Mouse (Mus musculus): ENCODE results near the gene Wfdc2.
A peak's percentile ranks its signal among the peaks of the same experiment; 100 is the strongest.
"Not testable (repeated sequence)": the region's sequence is repeated elsewhere in the genome, so short reads cannot be mapped to it uniquely, and the experiment has no call there.

Wfdc2 gene

DNA sequence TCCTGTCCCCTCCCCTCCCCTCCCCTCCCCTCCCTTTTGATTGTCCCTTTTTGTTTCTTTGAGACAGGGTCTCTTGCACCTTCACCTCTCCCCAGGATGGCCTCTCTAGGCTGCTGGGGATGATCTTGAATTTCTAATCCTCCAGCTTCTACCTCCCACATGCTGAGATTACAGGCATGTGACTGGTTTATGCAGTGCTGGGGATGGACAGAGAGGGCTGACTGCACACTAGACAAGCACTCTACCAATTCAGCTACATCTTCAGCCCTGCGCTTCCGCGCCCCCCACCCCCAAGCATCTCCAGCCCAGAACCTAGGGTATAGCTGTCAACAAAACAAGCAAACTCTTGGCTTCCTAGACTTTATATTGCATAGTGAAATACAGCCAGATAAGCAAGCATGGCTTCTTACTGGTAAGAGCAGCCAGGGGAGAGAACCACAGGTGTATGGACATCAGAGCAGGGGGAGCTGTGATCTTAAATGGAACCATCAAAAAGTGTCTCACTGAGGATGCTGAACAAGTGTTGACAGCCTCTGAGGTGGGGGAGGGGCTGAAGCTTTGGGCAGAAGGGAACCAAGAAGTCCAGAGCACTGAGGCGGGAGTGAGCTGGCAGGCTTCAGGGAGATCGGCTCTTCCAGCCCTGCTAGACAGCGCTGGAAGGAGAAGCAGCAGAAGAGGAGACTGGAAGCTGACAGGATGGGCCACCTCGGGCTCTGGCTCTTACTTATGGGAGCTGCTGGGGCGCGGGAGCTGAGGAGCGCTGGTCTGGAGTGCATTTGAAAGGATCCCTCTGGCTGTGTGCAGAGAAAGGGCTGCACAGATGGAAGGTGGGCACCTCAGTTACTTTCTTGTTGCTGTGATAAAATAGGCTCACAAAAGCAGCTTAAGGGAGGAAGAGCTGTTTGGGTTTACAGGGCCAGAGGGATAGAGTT, 12.0 kb upstream of the Wfdc2 start:
- no peak for DNase-seq

DNA sequence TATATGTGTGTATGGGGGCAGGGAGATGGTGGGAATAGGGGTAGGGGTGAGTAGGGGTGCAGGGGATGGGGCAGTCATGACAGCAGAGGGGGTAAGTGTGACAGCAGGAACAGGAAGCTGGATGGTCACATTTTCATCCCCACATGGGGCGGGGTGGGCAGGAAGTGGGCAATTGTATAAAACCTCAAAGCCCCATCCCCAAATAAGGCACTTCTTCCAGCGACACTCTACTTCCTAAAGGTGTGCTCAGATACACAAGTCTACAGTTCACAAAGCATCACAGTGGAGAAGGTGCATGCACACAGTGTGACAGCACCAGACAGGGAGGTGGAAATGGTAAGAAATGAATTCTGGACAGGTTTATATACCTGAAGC, 11.3 kb upstream of the Wfdc2 start:
- DNase-seq: no peak

DNA sequence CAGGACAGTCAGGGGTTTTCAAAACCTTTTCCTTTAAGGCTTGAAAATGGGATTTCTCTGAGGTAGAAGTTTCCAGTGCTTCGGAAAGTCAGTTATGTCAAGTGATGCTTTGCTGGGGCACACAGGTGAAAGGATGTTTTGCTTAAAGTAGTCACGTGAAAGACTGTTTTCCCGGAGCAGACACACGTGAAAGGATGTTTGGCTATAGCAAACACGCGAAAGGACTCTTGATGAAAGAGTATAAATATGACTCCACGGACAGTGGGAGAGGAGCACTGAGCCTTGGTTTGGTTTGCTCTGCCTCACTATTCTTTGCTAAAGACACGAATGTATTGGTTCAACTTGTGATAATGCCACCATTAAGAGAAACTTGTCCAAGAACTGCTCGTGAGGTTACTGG, 10.7 kb upstream of the Wfdc2 start:
- DNase-seq: no peak

DNA sequence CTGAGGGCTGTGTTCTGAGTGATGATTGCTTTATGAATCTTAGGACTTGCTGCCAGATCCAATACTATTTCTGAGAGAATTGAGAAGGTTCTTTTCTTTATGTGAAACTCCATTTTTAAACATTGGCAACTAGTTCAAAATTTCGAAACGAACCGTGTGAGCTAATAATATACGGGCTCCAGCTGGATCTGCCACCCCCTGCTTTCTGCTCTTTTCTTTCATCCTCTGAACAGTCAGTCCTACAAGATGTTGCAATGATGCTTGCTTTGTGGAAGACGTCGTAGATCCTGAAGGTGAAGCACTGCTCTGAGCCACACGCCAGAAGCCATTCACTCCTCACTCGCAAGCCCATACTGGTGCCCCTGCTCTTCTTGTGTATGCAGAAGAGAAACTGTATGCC, 3.8 kb upstream of the Wfdc2 start:
- DNase-seq: no peak

DNA sequence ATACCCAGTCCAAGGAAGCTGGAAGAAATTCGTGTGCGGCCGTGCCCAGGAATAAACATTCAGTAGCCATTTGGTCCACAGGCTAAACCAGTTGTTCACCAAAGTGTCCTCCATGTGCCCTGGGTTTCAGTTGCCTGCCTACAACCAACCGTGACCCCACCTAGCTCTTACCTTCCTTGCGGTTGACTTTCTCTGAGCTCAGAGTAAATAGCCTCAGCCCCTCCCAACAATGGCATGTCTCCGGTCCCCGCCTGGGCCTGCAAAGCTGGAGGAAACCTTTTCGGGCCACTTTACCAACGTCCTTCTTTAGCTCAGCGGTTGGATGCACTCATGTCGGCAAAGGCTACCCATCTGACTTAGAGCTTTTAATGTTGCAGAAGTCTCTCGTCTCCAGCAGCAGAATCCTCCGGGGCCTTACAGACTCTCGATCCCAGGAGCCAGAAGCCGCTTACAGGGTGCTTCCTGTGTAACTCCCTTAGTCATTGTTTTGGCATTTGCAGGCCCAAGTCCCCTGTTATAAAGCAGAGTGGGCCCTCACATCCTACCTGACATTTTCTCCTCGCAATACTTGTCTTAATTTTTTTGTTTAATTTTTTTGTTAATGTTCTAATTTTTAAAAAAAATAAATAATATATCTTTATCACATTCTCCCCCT, 3.1 kb upstream of the Wfdc2 start:
- DNase-seq: no peak

DNA sequence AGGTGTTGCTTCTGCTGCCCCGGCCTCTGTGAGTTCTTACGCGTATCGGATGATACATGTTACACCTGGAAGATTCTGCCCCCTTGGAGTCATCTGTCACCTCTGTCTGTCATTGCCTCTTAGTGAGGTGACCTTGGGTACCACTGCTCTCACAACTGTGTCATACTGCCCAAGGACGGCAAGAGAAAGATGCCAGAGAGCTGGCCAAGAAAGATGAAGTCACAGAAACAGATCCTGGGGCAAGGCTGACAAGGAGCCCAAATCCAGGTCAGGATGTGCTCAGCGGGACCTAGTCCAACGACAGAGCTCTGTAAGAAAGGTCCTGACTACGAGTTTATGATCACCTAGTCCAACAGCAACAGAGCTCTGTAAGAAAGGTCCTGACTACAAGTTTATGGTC, 2.1 kb upstream of the Wfdc2 start:
- DNase-seq: no peak

DNA sequence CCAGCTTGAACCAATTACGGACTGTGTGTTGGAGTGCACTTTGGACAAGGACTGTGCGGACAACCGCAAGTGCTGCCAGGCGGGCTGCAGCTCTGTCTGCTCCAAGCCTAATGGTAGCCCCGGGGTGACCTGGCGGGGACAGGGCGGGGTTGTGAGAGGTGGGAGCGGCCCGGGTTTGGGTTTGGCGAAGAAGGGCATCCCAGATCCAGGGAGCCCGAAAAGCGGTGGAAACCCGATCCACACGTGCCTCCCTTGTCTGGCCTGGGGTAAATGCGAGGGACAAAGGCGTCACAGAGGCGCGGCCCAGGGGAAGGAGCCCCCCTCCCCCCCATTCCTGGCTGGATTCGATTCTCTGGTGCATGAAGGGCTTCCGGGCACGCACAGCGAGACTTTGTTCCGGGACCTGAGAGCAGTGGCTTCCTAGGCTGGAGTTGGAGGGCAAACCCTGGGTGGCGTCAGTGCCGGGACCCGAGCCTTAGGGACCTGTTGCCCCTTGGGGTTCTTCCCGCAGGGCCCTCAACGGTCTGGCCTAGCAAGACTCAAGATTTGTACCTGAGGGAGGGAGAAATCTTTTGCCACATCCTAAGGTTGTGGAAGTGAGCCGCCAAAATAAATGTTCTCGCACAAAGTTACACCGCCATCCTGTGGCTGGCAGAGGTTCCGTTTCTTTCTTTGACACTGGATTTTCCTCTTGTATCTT, 1.3 kb downstream of the Wfdc2 start:
- peak; percentile 64 for DNase-seq

DNA sequence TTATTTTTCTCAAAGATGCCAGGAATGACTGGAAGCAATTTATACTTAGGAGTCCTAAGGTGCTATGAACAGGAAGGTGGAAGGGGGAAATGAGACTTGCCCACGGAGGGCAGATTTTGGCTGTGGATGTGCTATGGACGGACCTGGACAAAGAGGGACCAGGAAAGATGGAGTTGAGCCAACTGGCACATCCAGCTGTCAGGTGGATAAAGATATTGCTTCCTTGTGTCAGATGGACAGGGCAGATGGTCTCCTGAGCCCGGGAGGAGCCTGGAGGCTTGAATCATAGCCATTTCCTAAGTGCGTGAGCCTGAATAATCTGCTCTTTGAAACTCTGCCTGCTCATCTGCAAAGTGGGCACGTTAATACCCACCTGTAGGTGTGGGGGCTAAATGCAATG, 2.1 kb downstream of the Wfdc2 start:
- DNase-seq: no peak

DNA sequence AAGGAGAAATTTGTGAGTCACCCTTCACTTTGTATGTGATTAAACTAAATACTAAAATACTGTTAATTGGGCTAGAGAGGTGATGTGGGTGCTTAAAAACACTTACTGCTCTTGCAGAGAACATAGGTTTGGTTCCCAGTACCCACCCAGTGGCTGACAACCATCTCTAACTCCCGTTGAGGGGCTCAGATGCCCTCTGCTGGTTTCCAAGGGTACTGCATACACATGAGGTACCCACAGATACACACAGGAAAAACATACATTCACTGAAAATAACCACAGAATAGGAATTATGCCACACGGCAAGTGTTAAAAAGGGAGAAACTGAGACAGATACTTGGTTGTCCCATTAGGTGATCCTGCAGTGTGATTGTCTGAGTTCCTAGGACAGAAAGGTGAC, 4.8 kb downstream of the Wfdc2 start:
- DNase-seq: no peak

DNA sequence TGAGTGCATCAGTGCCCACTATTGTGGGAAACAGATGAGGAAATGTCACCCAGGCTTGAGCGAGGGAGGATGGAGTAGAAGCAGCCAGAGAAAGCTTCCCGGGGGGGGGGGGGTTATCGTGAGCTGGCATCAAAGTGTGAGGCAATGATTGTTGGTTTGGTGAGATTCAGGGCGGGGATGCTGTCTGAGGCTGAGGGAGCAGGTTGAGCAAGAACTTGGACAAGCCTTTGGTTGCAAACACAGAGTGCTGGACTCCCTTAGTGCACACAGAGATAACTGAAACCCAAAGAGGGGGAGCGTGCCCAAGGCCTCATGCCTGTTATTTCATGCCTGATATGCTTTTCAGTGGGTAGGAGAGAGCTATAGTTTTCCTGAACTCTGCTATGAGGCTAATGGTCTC, 5.2 kb downstream of the Wfdc2 start:
- no peak for DNase-seq

DNA sequence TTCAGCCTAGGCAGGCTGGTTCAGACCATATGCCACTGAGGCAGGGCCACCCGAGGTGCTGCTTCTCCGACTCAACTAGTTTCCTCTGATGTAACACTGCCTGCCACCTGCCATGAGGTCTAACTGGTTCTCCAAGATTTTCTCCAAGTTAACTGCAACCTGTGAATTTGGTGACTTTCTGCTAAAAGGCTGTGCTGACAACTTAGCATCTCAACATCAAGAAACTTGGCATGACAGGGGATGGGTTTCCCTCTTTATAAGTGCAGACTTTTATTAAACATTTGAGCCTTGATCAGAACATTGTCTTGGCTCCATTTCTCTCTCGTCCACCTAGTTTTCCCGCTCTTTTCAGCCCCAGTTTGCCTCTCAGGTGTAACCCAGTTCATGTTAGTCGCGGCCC, 11.1 kb downstream of the Wfdc2 start, which contains the start of gene Spint3:
TSS of gene Spint3 (minus strand) at position 101 of the 400 bp plus-strand sequence.
- not testable (repeated sequence) for DNase-seq

DNA sequence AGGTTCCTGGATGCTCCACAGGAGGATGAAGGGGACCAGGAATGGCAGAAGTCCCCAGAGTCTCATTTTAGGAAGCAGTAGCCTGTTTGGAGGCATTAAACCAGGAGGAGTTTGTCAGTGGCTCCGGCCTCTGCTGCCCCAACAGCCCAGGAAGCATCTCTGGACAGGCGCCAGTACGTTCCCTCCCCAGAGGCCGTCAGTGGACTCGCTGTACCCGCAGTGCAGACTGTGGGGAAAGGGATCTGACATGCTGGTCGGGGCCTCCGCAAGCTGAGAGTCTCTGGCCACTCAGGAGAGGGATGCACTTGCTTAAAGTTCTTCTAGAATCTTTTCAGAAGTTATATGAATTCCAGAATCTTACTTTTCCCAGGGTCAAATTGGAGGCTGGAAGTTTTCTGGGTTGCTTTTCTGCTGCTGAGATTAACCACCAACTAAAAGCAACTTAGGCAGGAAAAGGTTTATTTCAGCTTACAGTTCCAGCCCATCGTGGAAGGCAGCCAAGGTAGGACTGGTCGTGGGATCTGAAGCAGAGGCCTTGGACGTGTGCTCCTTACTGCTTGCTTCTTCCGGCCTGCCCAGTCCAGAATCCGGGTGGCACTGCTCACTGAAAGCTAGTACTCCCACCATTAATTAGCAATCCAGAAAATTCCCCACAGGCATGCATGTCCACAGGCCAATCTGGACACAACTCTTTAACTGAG, 23.0 kb downstream of the Wfdc2 start, which contains the start of gene Wfdc6a:
TSS of gene Wfdc6a (minus strand) at position 423 of the 701 bp plus-strand sequence.
- DNase-seq: peak; percentile 46

DNA sequence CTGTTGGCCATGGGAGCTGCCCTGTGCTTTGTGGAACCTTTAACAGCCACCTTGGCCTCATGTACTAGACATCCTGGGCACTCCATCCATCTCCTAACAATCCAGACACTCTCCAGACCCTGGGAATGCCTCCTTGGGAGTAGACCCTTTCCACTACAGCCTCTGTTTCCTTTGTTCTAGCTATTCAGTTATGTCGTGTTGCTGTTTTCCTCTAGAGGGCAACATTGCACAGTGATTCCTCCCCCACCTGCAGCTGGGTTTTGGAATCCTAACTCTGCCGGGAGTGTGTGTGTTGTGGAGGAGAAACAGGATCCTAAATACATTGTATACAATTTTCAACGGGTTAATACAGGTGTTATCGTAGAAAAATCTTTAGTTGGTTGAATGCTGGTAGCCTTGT, 29.8 kb downstream of the Wfdc2 start:
- peak; percentile 46 for DNase-seq

DNA sequence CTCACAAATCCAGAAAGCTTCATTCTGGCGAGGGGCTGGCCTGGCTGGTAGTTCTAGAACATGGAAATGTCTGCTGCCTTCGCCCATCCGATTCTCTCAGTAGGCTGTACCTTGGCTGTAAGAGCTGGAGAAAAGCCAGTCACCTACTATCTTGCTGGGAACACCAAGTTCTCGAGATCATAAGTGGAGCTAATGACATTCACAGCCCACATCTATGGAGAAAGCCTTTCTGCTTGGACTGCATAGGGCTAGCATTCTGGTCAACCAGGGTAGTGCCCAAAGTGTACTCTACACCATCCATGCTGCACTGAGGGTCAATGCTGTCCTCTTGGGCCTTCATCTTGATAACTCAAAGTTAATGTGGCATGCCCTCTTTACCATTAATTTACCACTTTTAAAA, 31.3 kb downstream of the Wfdc2 start, which contains the start of gene Eppin:
TSS of gene Eppin (minus strand) at position 101 of the 400 bp plus-strand sequence.
- DNase-seq: no peak

DNA sequence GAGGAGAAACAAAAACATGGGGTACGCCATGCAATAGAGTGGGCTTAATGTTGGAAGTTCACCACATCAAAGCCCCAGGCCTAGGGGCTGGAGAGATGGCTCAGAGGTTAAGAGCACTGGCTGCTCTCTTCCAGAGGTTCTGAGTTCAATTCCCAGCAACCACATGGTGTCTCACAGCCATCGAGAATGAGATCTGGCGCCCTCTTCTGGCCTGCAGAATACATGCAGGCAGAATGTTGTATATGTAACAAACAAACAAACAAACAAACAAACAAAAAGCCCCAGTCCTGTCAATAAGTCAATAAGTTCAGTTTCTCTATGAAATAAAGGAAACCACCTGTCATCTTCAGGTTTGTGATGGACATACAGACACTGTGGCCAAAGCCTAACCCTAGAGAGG, 38.0 kb downstream of the Wfdc2 start:
- DNase-seq: no peak

DNA sequence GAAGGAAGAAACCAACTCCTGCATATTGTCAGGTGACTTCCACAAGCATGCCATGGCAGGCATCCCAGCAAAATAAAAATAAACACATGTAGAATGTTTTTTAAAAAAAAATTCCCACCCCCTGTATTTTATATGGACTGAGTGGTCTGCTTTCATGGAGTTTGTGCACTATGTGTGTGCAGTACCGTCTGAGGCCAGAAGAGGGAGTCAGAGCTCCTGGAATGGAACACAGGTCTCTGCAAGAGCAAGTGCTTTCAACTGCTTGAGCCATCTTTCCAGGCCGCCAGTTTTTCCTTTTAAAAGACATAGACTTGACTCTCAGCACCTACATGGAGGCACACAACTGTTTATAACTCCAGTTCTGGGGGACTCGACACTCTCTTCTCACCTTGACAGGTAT, 41.3 kb downstream of the Wfdc2 start:
- DNase-seq: no peak

DNA sequence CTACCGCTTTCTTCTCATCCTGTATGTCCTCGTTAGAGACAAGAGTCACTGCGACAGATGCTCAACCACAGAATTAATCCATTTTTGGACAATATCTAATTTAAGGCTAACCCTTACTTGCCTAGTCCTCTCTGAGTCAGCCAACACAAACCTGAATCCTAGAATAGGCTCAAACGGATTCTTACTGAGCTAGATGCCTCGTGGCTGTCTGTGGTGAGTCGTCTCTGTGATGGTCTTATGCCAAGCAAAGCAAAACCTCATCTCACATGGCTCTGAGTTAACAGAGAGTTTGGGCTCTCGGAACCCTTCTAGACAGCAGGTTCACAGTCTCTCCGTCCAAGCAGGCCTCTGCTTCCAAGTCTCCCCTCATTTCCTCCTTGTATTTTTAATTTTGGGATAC, 42.2 kb downstream of the Wfdc2 start:
- DNase-seq: no peak

DNA sequence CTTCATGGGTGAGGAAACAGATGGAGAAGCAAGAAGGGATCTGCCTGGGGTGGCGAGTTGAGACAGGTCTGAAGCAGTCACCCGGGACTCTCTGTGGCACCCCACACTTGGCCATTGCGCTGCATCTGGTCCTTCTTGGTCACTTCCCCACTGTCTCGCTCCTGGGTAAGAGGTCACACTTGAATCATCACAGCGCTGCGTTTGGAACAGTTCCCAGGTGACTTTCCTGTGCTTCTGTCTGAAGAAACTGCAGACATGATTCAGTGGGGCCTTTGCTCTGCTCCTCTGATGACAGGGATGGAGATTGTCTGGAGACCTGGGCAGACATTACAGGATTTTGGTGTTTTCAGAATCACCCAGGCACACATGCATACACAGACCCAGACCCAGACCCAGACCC, 46.6 kb downstream of the Wfdc2 start:
- peak; percentile 21 for DNase-seq

DNA sequence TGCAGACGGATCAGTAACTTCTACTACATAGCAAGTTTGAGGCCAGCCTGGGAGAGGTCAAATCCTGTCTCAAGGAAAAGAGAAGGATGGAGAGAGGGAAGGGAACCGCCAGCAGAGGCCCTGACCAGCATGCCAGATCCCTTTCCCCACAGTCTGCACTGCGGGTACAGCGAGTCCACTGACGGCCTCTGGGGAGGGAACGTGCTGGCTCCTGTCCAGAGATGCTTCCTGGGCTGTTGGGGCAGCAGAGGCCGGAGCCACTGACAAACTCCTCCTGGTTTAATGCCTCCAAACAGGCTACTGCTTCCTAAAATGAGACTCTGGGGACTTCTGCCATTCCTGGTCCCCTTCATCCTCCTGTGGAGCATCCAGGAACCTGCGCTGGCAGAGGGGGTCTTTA, 51.3 kb downstream of the Wfdc2 start, which contains the start of the genes Wfdc6b and Wfdc8:
TSS of gene Wfdc6b (plus strand) at position 52 of the 400 bp plus-strand sequence.
TSS of gene Wfdc8 (minus strand) at position 156 of the 400 bp plus-strand sequence.
- peak; percentile 73 for DNase-seq

DNA sequence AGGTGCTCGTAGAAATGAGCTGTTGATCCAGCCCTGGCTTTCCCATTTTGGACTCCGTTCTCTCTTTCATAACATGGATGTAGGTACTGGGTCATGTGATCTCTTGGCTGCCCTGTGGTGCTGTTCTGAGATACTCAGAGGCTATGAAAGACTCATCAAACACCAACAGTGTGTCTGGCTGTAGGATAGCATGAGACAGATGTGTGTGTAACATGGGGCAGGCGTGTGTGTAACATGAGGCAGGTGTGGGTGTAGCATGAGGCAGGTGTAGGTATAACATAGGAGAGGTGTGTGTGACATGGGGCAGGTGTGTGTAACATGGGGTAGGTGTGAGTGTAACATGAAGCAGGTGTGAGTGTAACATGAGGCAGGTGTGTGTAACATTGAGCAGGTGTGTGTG, 53.2 kb downstream of the Wfdc2 start:
- DNase-seq: no peak

Measured in kidney, postnatal 10 days (tissue).